Mouse (Mus musculus) lung, postnatal 4 days (tissue): ENCODE measurements around the gene Slc4a8.
"Not testable (repeated sequence)": the region's sequence is repeated elsewhere in the genome, so short reads cannot be mapped to it uniquely, and the experiment has no call there.

Source experiments
- DNase-seq, 2 experiments: peaks; one replicate each; pipeline ENCODE4 v3.0.0; 2021

The Slc4a8 gene

GRCm38 (mm10) chr15:100746478-100747120 is 14.9 kb upstream of the Slc4a8 start:
- peak in 1 of 2 experiments; percentile 14 for DNase-seq

GRCm38 (mm10) chr15:100747121-100747963 is 14.2 kb upstream of the Slc4a8 start:
- peak in 1 of 2 experiments; percentile 40 for DNase-seq

GRCm38 (mm10) chr15:100748584-100748983 is 13.0 kb upstream of the Slc4a8 start:
- DNase-seq: peak in 1 of 2 experiments; percentile 9

GRCm38 (mm10) chr15:100749751-100750538 is 11.6 kb upstream of the Slc4a8 start:
- peak; percentile 28 to 53 for DNase-seq

GRCm38 (mm10) chr15:100752439-100752838 is 9.1 kb upstream of the Slc4a8 start:
- no peak for DNase-seq

- peak in 1 of 2 experiments; percentile 9 for DNase-seq
Observed at GRCm38 (mm10) chr15:100753045-100753444, 8.5 kb upstream of the Slc4a8 start.

- peak in 1 of 2 experiments; percentile 20 for DNase-seq
Observed at GRCm38 (mm10) chr15:100754041-100754440, 7.5 kb upstream of the Slc4a8 start.

GRCm38 (mm10) chr15:100754805-100755497 is 6.6 kb upstream of the Slc4a8 start:
- peak; percentile 44 to 63 for DNase-seq

- DNase-seq: peak in 1 of 2 experiments; percentile 4
Observed at GRCm38 (mm10) chr15:100755498-100755859, 6.1 kb upstream of the Slc4a8 start.

- DNase-seq: peak in 1 of 2 experiments; percentile 18
Observed at GRCm38 (mm10) chr15:100755881-100756624, 5.5 kb upstream of the Slc4a8 start.

GRCm38 (mm10) chr15:100757527-100757978 is 4.0 kb upstream of the Slc4a8 start:
- peak; percentile 40 to 73 for DNase-seq

GRCm38 (mm10) chr15:100759286-100759685 is 2.3 kb upstream of the Slc4a8 start:
- no peak for DNase-seq

- no peak for DNase-seq
Observed at GRCm38 (mm10) chr15:100761036-100761418, 520 bp upstream of the Slc4a8 start.

- DNase-seq: peak in 1 of 2 experiments; percentile 21
Observed at GRCm38 (mm10) chr15:100762649-100763048, 1.1 kb downstream of the Slc4a8 start.

GRCm38 (mm10) chr15:100764163-100764951 is 2.8 kb downstream of the Slc4a8 start:
- peak in 1 of 2 experiments; percentile 24 for DNase-seq

- peak in 1 of 2 experiments; percentile 40 for DNase-seq
Observed at GRCm38 (mm10) chr15:100766826-100767225, 5.3 kb downstream of the Slc4a8 start.

GRCm38 (mm10) chr15:100767851-100768250 is 6.3 kb downstream of the Slc4a8 start:
- DNase-seq: no peak

GRCm38 (mm10) chr15:100769023-100769422 is 7.5 kb downstream of the Slc4a8 start:
- not testable (repeated sequence) for DNase-seq

- no peak for DNase-seq
Observed at GRCm38 (mm10) chr15:100770338-100770737, 8.8 kb downstream of the Slc4a8 start.

GRCm38 (mm10) chr15:100772685-100773084 is 11.1 kb downstream of the Slc4a8 start:
- DNase-seq: no peak

GRCm38 (mm10) chr15:100773859-100774258 is 12.3 kb downstream of the Slc4a8 start:
- DNase-seq: not testable (repeated sequence)
